Mouse (Mus musculus): ENCODE data around the gene Far1.

Gene Far1

GRCm38 (mm10) chr7:113513286-113513962, at the start of gene Far1:
Gene Far1 (plus strand): TSS chr7:113513834.
- DNase-seq: peak; percentile 99

DNA sequence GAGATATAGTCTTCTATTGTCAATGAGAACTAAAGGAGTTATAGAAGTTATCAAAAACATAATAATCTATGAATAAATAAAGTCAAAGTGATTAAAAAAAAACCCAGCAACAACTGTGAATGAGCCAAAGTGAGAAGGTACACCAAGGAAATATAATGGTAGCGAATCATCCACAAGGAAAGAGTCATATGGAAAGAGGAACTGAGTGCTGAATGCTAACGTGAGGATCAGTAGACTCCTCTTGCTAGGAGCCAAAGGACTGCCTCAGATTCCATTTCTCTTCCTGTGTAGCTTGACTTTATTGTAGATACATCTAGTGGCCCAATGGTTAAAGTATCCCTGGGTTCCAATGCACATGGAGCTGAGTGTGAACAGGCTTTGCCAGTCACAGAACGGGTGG, 45.3 kb upstream of the Far1 start:
- DNase-seq: no peak

GRCm38 (mm10) chr7:113470671-113471070, 43.0 kb upstream of the Far1 start:
- no peak for DNase-seq

- DNase-seq: no peak
Measured at GRCm38 (mm10) chr7:113471653-113472052, 42.0 kb upstream of the Far1 start.

DNA sequence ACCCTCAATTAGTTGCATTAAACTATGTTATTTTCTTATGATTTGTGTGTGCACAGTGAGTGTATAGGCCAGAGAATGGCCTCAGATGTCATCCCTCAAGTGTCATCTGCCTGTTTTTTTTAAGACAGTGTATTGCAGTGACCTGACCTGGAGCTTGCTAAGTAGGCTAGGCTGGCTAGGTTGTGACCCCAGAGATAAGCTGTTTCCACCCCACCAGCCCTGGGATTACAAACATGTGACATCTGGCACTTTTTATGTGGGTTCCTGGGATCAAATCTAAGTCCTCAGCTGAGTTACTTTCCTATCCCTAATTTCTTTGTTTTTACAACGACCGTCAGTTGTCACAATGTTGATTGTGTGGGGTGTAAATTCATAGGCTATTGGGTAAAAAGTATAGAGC, 17.8 kb upstream of the Far1 start:
- DNase-seq: no peak

DNA sequence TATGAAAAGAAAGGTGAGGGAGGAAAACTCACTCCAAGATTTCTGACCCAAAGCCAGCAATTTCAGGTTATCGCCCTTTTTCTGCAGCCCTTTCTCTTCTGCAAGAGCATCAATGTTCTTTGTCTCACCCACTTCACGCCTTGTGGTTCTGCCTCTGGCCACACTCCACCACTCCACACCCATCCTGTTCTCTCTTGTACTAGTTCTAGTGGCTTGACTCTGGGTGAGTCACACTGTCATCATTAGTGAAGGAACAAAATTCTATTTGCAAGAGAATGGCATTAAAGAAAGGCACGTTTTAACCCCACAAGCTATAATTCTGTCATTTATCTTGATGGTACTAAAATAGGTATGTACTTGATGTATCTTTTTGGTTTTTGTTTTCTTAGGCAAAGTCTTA, 15.2 kb upstream of the Far1 start:
- DNase-seq: no peak

- DNase-seq: no peak
Measured at GRCm38 (mm10) chr7:113499821-113500220, 13.8 kb upstream of the Far1 start.

- DNase-seq: no peak
Measured at GRCm38 (mm10) chr7:113502453-113502852, 11.2 kb upstream of the Far1 start.

GRCm38 (mm10) chr7:113505047-113505446, 8.6 kb upstream of the Far1 start:
- DNase-seq: no peak

- no peak for DNase-seq
Measured at GRCm38 (mm10) chr7:113505516-113506045, 8.1 kb upstream of the Far1 start.

DNA sequence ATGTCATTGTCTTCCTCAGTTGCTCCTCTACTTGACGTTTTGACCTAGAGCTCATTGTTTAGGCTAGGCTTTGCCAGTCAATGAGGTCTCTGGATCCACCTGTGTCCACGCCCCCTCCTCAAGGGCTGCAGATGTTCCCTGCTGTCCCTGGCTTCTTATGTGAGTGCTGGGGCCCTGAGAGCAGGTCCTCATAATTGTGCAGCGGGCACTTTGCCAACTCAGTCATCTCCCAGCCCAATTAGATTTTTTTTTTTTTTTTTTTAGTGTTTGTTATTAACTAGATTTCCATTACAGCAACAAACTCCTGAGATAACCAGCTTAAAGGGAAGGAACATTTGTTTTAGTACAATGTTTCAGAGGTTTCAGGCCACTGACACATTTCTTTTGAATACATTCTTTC, 5.8 kb upstream of the Far1 start:
- DNase-seq: no peak

- no peak for DNase-seq
Measured at GRCm38 (mm10) chr7:113511396-113511795, 2.2 kb upstream of the Far1 start.

DNA sequence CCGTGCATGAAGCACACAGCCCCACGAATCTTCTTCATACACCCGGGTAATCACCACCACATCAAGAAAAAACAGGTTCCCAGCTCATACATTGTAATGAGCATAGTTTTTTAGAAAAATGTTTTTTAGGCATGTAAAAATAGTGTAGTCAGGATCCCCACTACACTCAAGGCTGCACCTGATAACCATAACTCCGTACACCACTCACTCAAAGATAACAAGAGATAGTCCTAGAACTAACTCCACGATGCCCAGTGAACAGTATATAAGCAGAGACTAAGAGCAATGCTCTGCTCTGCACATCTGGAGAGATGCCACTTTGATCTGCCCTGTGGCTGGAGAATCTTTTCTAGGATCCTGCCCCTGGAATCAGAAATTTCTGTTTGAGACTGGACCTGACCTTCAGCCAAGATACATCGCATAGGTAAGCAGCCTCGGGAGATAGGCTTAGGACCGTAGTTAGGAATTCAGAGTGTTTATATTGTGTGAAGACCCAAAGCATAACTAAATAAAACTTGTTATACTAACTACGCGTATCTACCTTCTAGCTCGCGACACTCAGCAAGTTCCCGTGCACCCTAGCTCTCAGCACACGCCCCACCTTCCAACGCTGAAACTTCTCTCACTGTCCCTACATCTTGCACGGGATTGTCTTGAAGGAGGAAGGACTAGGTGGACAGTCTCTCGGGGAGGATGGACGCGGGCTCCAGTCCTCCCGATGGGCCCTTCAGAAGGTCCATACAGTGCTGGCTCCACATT, 928 bp upstream of the Far1 start:
- DNase-seq: no peak

DNA sequence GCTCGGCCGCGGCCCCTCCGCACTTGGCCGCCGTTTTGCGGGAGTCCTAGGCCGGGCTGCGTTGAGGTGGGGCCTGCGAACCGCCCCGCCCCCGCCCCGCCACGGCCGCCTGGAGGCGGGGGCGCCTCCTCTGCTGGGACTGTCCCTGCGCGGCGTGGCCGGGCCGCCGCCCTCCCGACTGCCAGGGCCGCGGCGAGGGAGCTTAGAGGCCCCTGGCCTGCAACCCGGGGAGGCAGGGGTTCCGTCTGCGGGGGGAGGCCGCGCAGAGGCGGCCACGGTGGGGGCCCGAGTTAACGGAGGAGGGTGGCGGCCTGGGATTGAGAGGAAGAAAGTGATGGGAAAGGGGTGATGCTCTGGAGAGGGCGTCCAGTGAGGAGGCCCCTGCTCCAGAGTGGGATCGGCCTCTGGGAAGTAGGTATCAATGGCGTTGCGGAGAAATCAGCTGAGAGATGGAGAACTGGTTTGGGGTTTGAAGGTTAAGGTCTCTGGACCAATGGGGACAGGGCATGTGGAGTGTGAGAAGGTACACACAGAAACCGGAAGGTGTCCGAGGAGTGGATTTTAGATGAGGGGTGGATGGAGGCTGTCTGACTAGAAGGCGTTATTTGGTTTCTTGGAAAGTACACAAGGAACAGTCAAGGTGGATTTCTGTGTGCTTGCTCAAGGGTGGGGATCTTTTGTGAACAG, 472 bp downstream of the Far1 start:
- DNase-seq: no peak

DNA sequence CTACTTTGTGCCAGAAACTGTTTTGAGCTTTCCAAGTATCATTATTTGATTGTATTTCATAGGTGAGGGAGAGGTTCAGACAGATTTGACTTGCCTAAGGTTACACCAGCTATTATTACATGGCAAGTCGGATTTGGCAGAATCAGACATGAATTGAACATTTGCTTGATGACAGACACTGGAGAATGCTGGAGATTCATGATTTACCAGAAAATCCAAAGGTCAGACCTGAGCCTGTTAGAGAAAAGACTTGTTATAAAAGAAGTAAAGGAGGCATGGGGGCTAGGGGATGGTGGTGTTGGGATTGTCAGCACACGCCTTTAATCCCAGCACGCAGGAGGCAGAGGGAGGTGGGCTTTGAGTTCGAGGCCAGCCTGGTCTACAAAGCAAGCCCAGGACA, 2.2 kb downstream of the Far1 start:
- DNase-seq: no peak

DNA sequence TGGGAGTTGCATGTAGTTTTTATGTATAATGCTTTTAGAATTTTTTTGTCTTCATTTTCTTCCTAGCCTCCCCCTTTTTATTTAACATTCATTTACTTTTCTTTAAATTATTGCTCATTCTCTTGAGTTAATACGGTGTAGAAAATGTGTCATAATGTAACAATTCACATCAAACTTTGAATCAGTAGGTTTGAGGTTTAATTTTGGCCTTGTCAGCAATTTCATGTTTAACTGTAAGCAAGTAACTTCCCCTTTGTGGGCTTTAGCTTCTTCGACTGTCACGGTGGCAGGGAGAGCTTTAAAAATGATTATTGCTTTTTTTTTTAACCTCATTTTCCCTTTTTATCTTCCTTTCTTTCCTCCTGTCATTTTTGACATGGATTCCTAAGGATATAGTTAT, 4.8 kb downstream of the Far1 start:
- no peak for DNase-seq

- no peak for DNase-seq
Measured at GRCm38 (mm10) chr7:113518961-113519360, 5.3 kb downstream of the Far1 start.

- DNase-seq: no peak
Measured at GRCm38 (mm10) chr7:113543158-113543557, 29.5 kb downstream of the Far1 start.

DNA sequence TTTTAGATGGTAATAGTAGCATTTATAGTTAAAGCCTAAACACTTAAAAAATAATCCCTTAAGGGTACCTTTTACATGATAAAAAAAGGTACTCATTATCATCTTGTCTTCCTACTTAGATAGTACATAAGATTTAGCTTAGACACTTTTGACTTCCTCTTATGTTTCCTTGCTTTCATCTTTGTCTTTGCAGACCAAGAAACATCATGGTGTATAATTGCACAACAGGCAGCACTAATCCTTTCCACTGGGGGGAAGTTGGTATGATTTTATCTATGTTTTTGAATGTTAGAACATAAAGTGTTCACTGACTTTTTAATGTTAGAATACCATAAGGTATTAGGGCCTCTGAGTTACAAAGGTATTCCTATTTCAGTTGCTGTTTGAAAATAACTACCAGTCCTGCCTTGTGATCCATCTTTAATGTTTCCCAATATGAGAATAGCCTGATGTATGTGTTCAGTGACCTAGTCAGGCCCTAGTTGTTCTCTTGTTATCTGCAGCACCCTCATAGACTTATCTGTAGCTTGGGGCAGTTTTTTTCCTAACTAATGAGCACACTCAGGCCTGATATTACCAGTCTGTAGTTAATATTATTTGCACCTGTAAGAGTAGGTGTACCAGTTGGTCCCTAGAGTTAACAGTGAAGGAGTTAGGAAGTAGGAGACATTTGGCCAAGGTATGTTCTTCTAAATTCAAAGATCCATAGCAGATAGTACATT, 38.3 kb downstream of the Far1 start:
- no peak for DNase-seq

DNA sequence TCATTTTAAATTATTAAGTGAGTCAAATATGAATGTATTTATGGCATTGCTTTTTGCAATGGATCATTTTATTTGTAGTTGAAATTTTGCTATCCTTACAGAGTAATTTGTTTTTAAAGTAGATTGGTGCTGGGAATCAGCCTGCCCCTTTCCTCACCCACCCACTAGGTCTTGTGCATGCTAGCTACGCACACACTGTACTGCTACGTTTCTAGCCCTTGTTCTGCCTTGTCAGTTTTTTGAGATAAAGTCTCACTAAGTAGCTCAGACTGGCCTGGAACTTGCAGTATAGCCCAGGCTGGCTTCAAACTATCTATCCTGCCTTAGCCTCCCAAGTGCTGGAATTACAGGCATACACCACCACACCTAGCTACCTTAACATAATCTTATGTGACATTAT, 38.9 kb downstream of the Far1 start:
- no peak for DNase-seq

- DNase-seq: no peak
Measured at GRCm38 (mm10) chr7:113556138-113556537, 42.5 kb downstream of the Far1 start.

- no peak for DNase-seq
Measured at GRCm38 (mm10) chr7:113566892-113567291, 53.3 kb downstream of the Far1 start.

GRCm38 (mm10) chr7:113571121-113571520, 57.5 kb downstream of the Far1 start:
- DNase-seq: no peak
